ENCODE assay signal across 15 mouse cellular contexts in genomic region chr10:126925391-126925790, GRCm38 (mm10).
"Had no signal": no experiment of that assay in that cellular context is flagged by ENCODE, and none has a peak within 500 bp of the region (broad histone marks: within the 10 kb centered on the region; RNA-seq: fewer than 3 reads in every experiment).

No protein-coding gene starts in this region.

- ATAC-seq: liver, postnatal 0 days; midbrain, embryonic 16.5 days had no signal

- H3K4me2 ChIP-seq: limb, embryonic 12.5 days; liver, embryonic 13.5 days; lung, embryonic 15.5 days; midbrain, embryonic 11.5 days had no signal

- H3K36me3 ChIP-seq: limb, embryonic 12.5 days; liver, embryonic 13.5 days; lung, embryonic 15.5 days had no signal

- H3K27me3 ChIP-seq: lung, embryonic 15.5 days had no signal

- DNase-seq: kidney, postnatal 10 days; kidney, postnatal 4 days; liver; liver, embryonic 13.5 days; liver, postnatal 0 days; lung, postnatal 14 days; thymus, adult 18-20 months; thymus, postnatal 14 days had no signal

- H3K9ac ChIP-seq: limb, embryonic 12.5 days; liver, embryonic 13.5 days; liver, postnatal 0 days; lung, embryonic 15.5 days had no signal

- H3K4me3 ChIP-seq: left cerebral cortex, adult 2 months; limb, embryonic 12.5 days; liver, embryonic 13.5 days; lung, embryonic 15.5 days; megakaryocyte, embryonic 14.5 days had no signal

- H3K27ac ChIP-seq: limb, embryonic 12.5 days; liver, embryonic 13.5 days; lung, embryonic 15.5 days; macrophage had no signal

- H3K9me3 ChIP-seq: liver, embryonic 13.5 days; lung, embryonic 15.5 days had no signal
